Mouse (Mus musculus) heart, embryonic 11.5 days (tissue): ENCODE results near the gene Pvr. TPM values are rescaled to one million over a fixed set of nuclear protein-coding genes. Genes with fewer than 3 reads are reported as not detected.

ENCODE experiments used
- ATAC-seq: fragments of 200-750 bp; cut with Nextera tagmentation; replicated peaks from 2 replicates; pipeline ENCODE4 v1.8.0; 2017; ENCODE audit warnings: moderate library complexity; ENCODE audit not compliant: insufficient number of reproducible peaks, low FRiP score, low TSS enrichment
- H3K27ac ChIP-seq: fragments of 300-500 bp; sonication (generic); 2 replicates; pipeline ENCODE4 v1.5.1; 2014; ENCODE audit warnings: mild to moderate bottlenecking, low read depth, low read length
- H3K27me3 ChIP-seq: fragments of 300-500 bp; sonication (generic); 2 replicates; pipeline ENCODE4 v1.6.1; 2014; ENCODE audit warnings: mild to moderate bottlenecking, low read length, mixed read lengths; ENCODE audit not compliant: control insufficient read depth, insufficient read depth
- H3K36me3 ChIP-seq: fragments of 300-500 bp; sonication (generic); 2 replicates; pipeline ENCODE4 v1.6.1; 2014; ENCODE audit warnings: mild to moderate bottlenecking, low read length, moderate library complexity, mixed read lengths; ENCODE audit not compliant: control insufficient read depth, insufficient read depth
- H3K4me1 ChIP-seq: fragments of 300-500 bp; sonication (generic); 2 replicates; pipeline ENCODE4 v1.6.1; 2014; ENCODE audit warnings: low read length; ENCODE audit not compliant: control insufficient read depth, insufficient read depth
- H3K4me2 ChIP-seq: fragments of 300-500 bp; sonication (generic); 2 replicates; pipeline ENCODE4 v1.6.1; 2014; ENCODE audit warnings: mild to moderate bottlenecking, moderate library complexity
- H3K4me3 ChIP-seq: fragments of 300-500 bp; sonication (generic); 2 replicates; pipeline ENCODE4 v1.5.1; 2014; ENCODE audit warnings: low read depth, low read length
- H3K9ac ChIP-seq: fragments of 300-500 bp; sonication (generic); 2 replicates; pipeline ENCODE4 v1.6.1; 2014; ENCODE audit warnings: mild to moderate bottlenecking, low read depth, low read length, moderate library complexity
- H3K9me3 ChIP-seq: fragments of 300-500 bp; sonication (generic); replicated peaks from 2 replicates; pipeline ENCODE4 v1.6.1; 2016; ENCODE audit warnings: low read length; ENCODE audit not compliant: control insufficient read depth
- WGBS: fragments of 180-500 bp; shearing (Covaris S2); extraction: QIAGEN DNeasy Blood & Tissue Kit; methylation state at CpG from one replicate; pipeline ENCODE4 v1.1.7; 2014; ENCODE audit not compliant: insufficient replicate concordance; 5-methylcytosine and 5-hydroxymethylcytosine counted together
- polyA plus RNA-seq: library from polyadenylated mRNA; unstranded; fragments of >200 nt; fragmentation: Nextera tagmentation; extraction: Ambion mirVana; gene quantifications from 2 replicates; pipeline ENCODE4 v1.2.1, GENCODE M21; 2014

The Pvr gene
- polyA plus RNA-seq, 1 experiment from 2014 or later: 12.0 TPM

DNA sequence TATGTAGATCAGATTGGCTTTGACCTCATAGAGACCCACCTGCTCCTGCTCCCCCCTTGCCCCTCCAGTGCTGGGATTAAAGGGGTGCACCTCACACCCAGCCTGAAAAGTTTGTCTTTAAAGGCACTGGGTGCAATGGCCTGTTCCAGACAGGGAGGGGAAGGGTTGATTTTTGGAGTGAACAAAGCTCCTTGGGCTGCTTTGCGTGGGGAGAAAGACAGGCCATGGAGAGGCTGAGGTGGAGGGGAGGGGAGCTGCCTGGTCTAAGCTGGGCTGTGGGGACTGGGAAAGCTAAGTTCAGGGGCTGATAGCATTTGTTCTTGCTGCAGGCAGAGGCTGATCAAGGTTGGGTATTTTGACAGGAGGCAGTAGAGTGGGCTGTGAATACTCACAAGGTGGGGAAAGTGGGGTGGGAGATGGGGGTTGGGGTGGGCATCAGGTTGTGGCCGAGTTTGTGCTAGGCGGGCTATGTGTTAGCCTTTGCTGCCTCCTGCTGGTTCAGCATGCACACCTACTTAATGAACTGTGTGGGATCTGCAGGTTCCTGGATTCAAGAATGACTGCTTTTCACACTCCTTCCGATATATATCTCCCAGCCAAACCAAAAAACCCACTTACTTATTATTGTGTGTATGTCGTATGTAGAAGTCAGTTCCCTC, 48.9 kb downstream of the Pvr start:
- Histone ChIP-seq H3K27ac (no peak overlapping the region), H3K36me3 (no peaks in the 10 kb centered on the region), H3K4me1 (peaks cover 6% of the 10 kb centered on the region; the same call in 1 of the 2 replicates), H3K27me3 (no peaks in the 10 kb centered on the region), H3K9me3 (no peaks in the 10 kb centered on the region), H3K9ac (no peak overlapping the region), H3K4me3 (no peak overlapping the region), H3K4me2 (no peak overlapping the region)
- WGBS: 29% methylated on average over 5 of the region's 5 CpGs
- ATAC-seq: no peak

DNA sequence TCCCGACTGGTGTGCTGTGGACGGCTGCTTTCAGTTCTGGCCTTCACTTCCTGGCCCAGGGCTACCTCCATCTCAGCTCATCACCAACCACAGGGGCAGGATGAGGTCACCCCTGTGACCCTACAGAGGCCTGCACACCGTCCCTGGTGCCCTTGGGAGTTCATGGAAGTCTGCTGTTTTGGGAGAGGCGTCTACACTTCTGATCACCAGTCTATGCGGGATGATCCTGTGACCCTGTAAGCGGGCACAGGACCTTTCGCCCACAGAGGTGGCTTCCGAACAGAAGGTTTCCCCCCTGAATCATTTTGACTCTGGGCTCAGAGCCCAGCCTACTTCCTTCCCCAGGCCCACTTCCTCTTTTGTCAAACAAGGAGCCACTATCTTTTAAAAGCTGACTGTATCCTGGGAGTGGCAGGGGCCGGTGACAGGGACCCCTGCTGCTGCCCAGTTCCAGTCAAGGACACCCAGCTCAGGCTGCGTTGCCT, 49.8 kb downstream of the Pvr start:
- WGBS: 46% methylated on average over 10 of the region's 10 CpGs

DNA sequence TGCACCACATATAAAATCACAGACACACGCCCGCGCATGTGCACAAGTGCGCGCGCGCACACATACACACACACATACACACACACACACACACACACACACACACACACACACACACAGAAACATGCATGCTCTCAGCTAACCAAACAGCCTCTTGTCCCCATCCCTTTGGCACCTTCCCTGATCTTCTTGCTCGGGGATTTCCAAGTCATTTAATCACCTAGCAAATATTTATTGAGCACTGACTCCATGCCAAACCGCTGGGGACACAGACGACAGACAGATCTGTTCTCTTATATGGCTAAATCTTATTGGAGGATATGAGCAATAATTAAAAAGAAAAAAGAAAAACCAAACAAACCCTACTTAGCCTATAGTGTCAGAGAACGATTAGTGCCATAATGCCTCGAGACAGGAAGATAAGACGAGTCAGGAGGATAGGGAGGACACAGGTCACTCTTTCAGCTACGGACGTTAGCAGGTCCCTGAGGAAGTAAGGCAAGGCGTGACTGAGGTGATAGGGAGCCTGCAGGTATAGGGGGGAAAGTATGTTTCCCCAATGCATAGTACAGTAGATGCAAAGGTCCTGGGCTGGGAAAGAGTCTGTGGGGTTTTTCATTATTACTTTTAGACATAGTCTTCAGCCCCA, 53.1 kb downstream of the Pvr start:
- H3K4me3 ChIP-seq: no peak overlapping the region
- H3K4me2 ChIP-seq: no peak overlapping the region
- no peak overlapping the region for H3K9ac ChIP-seq
- H3K27me3 ChIP-seq: no peaks in the 10 kb centered on the region
- no peak overlapping the region for H3K27ac ChIP-seq
- WGBS: 76% methylated on average over 16 of the region's 16 CpGs
- no peak for ATAC-seq
- H3K9me3 ChIP-seq: no peaks in the 10 kb centered on the region
- H3K4me1 ChIP-seq: peaks cover 6% of the 10 kb centered on the region; the same call in 1 of the 2 replicates
- H3K36me3 ChIP-seq: no peaks in the 10 kb centered on the region

More for the DNA sequence above, 49.8 kb downstream of the Pvr start:
- Histone ChIP-seq H3K27ac (no peak overlapping the region), H3K4me2 (no peak overlapping the region), H3K4me1 (peaks cover 6% of the 10 kb centered on the region; the same call in 1 of the 2 replicates), H3K36me3 (no peaks in the 10 kb centered on the region), H3K9ac (no peak overlapping the region), H3K4me3 (no peak overlapping the region), H3K9me3 (no peaks in the 10 kb centered on the region), H3K27me3 (no peaks in the 10 kb centered on the region)
- peak; percentile 4; the same call in 1 of the 2 replicates for ATAC-seq

DNA sequence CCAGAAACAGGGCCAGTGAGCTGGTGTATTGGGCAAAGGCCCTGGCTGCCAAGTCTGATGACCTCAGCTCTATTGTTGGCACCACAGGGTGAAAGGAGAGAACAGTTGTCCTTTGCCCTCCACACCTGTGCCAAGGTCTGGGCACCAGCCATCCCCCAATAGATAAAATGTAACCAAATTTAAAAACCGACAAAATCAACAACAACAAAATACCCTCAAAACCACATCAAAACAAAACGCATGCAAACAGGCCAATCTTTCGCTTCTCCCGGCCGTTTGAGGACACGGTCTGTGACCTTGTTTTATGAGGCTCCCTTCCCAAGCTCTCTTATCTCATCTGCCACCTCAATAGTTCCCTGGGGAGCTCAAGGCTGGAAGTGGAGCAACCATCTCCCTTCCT, 54.5 kb downstream of the Pvr start:
- H3K4me2 ChIP-seq: no peak overlapping the region
- peaks cover 3% of the 10 kb centered on the region; the same call in 1 of the 2 replicates for H3K4me1 ChIP-seq
- no peaks in the 10 kb centered on the region for H3K27me3 ChIP-seq
- no peak overlapping the region for H3K27ac ChIP-seq
- H3K36me3 ChIP-seq: no peaks in the 10 kb centered on the region
- no peak overlapping the region for H3K9ac ChIP-seq
- H3K4me3 ChIP-seq: no peak overlapping the region
- 71% methylated on average over 6 of the region's 6 CpGs for WGBS
- ATAC-seq: no peak
- H3K9me3 ChIP-seq: no peaks in the 10 kb centered on the region

DNA sequence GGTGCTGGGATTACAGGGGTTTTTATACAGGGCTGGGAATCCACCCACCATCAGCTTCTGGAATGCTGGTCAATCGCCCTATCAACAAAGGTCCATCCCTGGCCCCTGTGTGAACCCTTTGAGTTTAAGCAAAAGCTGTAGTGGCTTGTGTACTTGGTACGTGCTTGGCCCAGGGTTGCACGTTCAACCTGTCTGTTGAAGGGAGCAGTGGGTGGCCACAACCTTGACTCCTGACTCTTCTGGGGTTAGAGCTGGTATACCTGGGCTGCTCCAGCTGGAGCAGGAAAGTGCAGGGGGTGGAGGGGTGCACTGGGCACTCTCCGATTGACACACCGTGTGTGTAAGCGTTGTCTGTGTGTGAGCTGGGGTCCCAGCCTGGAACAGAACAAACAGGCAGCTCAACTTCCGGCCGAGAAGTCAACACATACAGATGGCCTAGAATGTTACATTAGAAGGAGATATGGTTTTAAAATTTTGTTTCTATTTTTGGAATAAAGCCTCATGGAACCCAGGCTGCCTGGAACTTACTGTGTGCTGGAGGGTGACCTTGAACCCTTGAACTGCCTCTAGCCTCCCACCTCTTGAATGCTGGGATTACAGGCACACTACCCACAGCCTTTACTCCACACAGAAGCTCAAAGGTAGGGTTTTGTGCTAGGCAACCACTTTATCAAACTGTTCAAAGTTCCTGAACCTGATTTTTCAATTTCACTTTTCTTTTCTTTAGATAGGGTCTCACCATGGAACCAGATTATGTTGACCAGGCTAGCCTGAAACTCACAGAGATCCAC, 55.5 kb downstream of the Pvr start:
- Histone ChIP-seq H3K9ac (no peak overlapping the region), H3K4me3 (no peak overlapping the region), H3K4me2 (no peak overlapping the region), H3K27me3 (no peaks in the 10 kb centered on the region), H3K4me1 (no peaks in the 10 kb centered on the region), H3K36me3 (no peaks in the 10 kb centered on the region), H3K9me3 (no peaks in the 10 kb centered on the region), H3K27ac (no peak overlapping the region)
- 74% methylated on average over 8 of the region's 8 CpGs for WGBS
- ATAC-seq: no peak; the same call in 1 of the 2 replicates

DNA sequence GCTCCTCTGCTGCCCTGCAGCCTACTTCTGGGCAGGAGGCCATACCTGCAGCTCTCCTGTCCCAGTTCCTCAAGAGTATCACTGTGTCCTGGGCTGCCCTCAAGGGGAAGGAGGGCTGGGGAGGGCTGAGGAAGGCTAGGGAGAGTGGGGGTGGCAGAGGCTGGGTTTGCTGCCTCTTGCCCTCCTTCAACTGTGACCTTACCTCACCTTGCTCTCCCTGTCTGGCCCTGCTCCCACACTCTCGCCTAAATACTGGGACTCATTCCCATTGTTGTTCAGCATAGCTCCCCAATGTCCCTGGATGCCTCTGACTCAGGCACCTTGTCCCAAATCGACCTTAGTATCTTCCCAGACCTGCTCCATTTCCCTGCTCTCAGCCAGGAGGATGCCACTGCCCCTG, 56.7 kb downstream of the Pvr start:
- H3K4me3 ChIP-seq: no peak overlapping the region
- H3K36me3 ChIP-seq: no peaks in the 10 kb centered on the region
- H3K27me3 ChIP-seq: no peaks in the 10 kb centered on the region
- no peaks in the 10 kb centered on the region for H3K9me3 ChIP-seq
- H3K9ac ChIP-seq: no peak overlapping the region
- no peak overlapping the region for H3K4me2 ChIP-seq
- ATAC-seq: no peak
- no peaks in the 10 kb centered on the region for H3K4me1 ChIP-seq
- 52% methylated on average over 2 of the region's 2 CpGs for WGBS
- no peak overlapping the region for H3K27ac ChIP-seq

DNA sequence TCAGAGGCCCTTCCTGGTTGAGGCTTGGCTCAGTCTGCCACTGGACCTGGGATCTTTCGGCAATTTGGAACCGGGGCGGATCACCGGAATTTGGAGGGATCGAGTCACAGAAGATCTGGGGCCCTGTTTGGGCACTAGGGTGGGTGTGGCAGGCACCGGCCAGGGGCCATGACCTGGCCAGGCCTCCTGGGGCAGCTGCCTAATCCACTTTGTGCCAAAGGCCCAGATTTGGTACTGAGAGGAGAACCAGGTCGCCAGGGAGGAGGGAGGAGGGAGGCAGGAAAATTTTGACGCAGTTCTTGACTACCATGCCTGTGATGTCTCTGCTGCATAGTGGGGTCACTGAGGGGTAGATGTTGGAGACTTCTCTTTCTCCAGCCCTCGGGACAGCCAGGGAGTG, 59.8 kb downstream of the Pvr start, which contains the start of gene Ceacam16:
Gene Ceacam16 (minus strand): TSS at position 101 of the 400 bp plus-strand sequence.
- 76% methylated on average over 9 of the region's 9 CpGs for WGBS
- Histone ChIP-seq H3K9ac (no peak within 1 kb of the TSS), H3K9me3 (no peaks in the 10 kb centered on the region), H3K4me3 (no peak within 1 kb of the TSS), H3K27ac (no peak within 1 kb of the TSS), H3K4me2 (no peak within 1 kb of the TSS), H3K36me3 (no peaks in the 10 kb centered on the region), H3K27me3 (peaks cover 4% of the 10 kb centered on the region; the same call in 1 of the 2 replicates), H3K4me1 (no peaks in the 10 kb centered on the region)
- no peak for ATAC-seq

DNA sequence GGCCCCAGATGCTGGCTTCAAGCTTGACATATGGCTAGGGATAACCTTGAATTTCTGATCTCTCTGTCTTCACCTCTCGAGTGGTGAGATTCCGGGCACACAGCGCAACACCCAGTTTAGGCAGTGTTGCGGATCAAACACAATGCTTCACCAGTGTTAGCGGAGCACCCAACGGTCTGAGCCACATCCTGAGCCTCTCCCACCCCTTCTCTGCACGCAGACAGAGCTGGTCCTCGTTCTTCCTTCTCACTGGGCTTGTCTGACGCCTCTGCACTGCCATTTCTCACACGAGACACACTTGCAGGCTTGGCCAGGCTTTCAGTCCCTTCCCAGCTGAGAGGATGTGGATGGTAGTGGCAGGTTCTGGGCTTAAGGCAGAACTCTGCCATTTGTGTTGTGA, 61.2 kb downstream of the Pvr start:
- no peaks in the 10 kb centered on the region for H3K36me3 ChIP-seq
- H3K27ac ChIP-seq: no peak overlapping the region
- no peaks in the 10 kb centered on the region for H3K9me3 ChIP-seq
- H3K27me3 ChIP-seq: peaks cover 4% of the 10 kb centered on the region; the same call in 1 of the 2 replicates
- H3K4me1 ChIP-seq: no peaks in the 10 kb centered on the region
- H3K4me2 ChIP-seq: no peak overlapping the region
- no peak for ATAC-seq
- H3K4me3 ChIP-seq: no peak overlapping the region
- H3K9ac ChIP-seq: no peak overlapping the region
- 58% methylated on average over 10 of the region's 10 CpGs for WGBS
